Mouse (Mus musculus): ENCODE results near the gene Cd72. TPM values are rescaled to one million over a fixed set of nuclear protein-coding genes. Genes with fewer than 3 reads are reported as not detected.
A peak's percentile ranks its signal among the peaks of the same experiment; 100 is the strongest.
"Not testable (repeated sequence)": the region's sequence is repeated elsewhere in the genome, so short reads cannot be mapped to it uniquely, and the experiment has no call there.

Gene Cd72
- polyA plus RNA-seq, 1 experiment from 2014 or later = 5.5 TPM

DNA sequence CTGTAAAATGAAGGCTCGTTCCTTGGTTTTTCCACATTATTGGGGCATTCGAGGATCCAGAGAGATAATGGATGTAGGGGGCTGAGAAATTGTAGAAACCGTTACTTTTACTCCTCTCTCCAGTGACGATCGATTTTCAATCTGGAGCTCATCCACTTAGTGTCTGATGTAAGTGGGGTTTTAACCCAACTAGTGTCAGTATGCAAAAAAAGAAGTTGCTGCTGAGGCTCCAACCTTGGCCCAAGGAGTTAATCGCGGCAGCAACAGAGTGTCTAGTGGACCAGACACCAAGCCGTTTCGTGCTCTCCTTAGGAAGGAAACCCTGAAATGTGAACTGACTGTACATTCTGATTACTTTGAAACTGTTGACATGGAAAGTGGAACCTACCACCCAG is 39.4 kb upstream of the Cd72 start:
- Histone ChIP-seq H3K9me3 (ENCODE audit: control insufficient read depth, low read depth, low read length) (no peaks in the 10 kb centered on the region), H3K4me3 (ENCODE audit: low read depth, low read length) (peak overlapping the region; percentile 79), H3K27me3 (ENCODE audit: control insufficient read depth, insufficient read depth, low read length) (no peaks in the 10 kb centered on the region), H3K9ac (replicated peaks; ENCODE audit: low read depth, low read length) (peak overlapping the region; percentile 62), H3K36me3 (ENCODE audit: control insufficient read depth, insufficient read depth, low read length) (peaks cover 19% of the 10 kb centered on the region), H3K27ac (ENCODE audit: low read length) (peak overlapping the region; percentile 81), H3K4me1 (ENCODE audit: control insufficient read depth, insufficient read depth, low read length) (peaks cover 30% of the 10 kb centered on the region), H3K4me2 (replicated peaks; ENCODE audit: low read depth, low read length) (peak overlapping the region; percentile 72)
- ATAC-seq (ENCODE audit: insufficient number of reproducible peaks, insufficient read depth, low FRiP score, low read depth) = no peak
- 1% methylated on average over 9 of the region's 9 CpGs for WGBS

DNA sequence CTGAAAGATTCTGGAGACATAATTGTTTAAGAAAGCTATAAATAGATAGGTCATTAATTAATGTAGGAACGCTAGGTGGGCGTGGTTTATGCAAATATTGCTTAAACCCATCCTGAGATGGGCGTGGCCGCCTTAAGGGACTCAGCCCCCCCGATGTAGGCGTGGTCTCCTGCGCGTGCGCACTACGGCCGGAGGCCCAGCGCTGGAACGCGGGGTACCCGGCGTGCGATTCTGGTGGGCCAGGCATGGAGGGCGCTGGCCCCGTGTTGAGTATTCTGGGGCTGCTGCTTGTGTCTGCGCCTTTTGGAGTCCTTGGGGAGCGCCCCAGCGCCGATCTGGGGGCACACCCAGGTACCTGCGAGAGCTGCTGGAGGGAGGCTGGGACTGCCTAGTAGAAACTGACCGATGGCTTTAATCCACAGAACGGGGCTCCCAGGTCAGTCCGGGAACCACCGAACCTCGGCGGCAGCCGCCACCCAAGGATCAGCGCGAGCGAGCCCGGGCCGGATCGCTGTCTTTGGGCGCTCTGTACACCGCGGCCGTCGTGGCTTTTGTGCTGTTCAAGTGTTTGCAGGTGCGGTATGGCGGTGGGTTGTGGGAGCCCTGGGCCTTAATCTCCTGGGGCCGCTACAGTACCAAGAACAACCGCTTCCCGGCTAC is 38.9 kb upstream of the Cd72 start:
- peak overlapping the region; percentile 81 for H3K27ac ChIP-seq (ENCODE audit: low read length)
- H3K9me3 ChIP-seq (ENCODE audit: control insufficient read depth, low read depth, low read length) = no peaks in the 10 kb centered on the region
- no peaks in the 10 kb centered on the region for H3K27me3 ChIP-seq (ENCODE audit: control insufficient read depth, insufficient read depth, low read length)
- peak overlapping the region; percentile 72 for H3K4me2 ChIP-seq (replicated peaks; ENCODE audit: low read depth, low read length)
- peaks cover 19% of the 10 kb centered on the region for H3K36me3 ChIP-seq (ENCODE audit: control insufficient read depth, insufficient read depth, low read length)
- H3K9ac ChIP-seq (replicated peaks; ENCODE audit: low read depth, low read length) = peak overlapping the region; percentile 62
- ATAC-seq (ENCODE audit: insufficient number of reproducible peaks, insufficient read depth, low FRiP score, low read depth) = peak; percentile 89
- H3K4me3 ChIP-seq (ENCODE audit: low read depth, low read length) = peak overlapping the region; percentile 79
- H3K4me1 ChIP-seq (ENCODE audit: control insufficient read depth, insufficient read depth, low read length) = peaks cover 25% of the 10 kb centered on the region
- under 1% methylated on average over 47 of the region's 47 CpGs for WGBS

DNA sequence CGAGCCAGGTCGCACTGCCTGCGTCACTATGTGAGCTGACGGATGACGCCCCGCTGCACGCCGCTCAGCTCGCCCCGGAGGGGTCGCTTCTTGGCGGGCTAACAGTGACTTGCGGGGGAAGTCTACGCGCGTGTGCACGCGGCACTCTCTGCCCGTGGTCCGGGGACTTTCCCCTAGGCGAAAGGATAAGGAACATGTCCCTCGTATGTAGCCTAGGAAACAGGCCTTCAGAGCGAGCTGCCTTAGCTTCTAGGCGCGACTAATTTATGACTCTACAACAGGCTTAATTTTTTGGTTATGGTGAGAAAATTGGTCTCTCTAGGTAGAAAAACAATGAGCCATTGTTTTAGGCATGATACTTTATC is 38.4 kb upstream of the Cd72 start, which contains the start of gene Ccdc107:
Gene Ccdc107, plus strand, starts transcription at position 80 of the 365 bp plus-strand sequence.
- H3K9me3 ChIP-seq (ENCODE audit: control insufficient read depth, low read depth, low read length) = no peaks in the 10 kb centered on the region

DNA sequence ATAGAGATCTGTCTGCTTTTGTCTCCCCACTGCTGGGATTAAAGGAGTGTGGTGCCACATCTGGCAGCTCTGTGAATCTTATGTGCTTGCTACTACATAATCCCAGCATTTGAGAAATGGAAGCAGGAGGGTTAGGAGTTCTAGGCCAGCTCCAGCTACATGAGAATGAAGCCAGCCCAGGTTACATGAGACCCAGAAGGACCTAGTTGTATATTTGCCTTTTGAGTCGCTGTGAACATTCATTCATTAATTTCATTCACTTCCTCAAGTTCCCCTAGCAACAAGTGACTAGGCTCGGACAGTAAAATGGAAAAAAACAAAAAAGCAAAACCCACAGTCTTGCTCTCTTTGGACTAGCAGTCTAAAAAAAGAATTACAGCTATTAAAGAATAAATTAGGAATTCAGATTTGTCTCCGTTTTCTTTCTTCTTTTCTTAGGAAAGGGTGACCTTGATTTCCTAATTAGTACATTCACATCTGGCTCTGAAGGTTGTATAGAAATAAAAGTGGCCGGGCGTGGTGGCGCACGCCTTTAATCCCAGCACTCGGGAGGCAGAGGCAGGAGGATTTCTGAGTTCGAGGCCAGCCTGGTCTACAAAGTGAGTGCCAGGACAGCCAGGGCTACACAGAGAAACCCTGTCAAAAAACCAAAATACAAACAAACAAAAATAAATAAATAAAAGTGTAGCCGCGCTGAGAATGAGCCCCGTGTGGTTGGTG is 37.8 kb upstream of the Cd72 start:
- H3K9ac ChIP-seq (replicated peaks; ENCODE audit: low read depth, low read length) = no peak overlapping the region
- ATAC-seq (ENCODE audit: insufficient number of reproducible peaks, insufficient read depth, low FRiP score, low read depth) = no peak
- 48% methylated on average over 12 of the region's 12 CpGs for WGBS

More for the DNA sequence above, 38.4 kb upstream of the Cd72 start, which contains the start of gene Ccdc107:
- H3K4me2 ChIP-seq (replicated peaks; ENCODE audit: low read depth, low read length) = peak within 1 kb of the TSS; percentile 72
- peak within 1 kb of the TSS; percentile 79 for H3K4me3 ChIP-seq (ENCODE audit: low read depth, low read length)
- peaks cover 19% of the 10 kb centered on the region for H3K36me3 ChIP-seq (ENCODE audit: control insufficient read depth, insufficient read depth, low read length)
- H3K9ac ChIP-seq (replicated peaks; ENCODE audit: low read depth, low read length) = peak within 1 kb of the TSS; percentile 62
- WGBS = under 1% methylated on average over 25 of the region's 25 CpGs
- H3K4me1 ChIP-seq (ENCODE audit: control insufficient read depth, insufficient read depth, low read length) = peaks cover 21% of the 10 kb centered on the region
- no peaks in the 10 kb centered on the region for H3K27me3 ChIP-seq (ENCODE audit: control insufficient read depth, insufficient read depth, low read length)
- peak; percentile 96 for ATAC-seq (ENCODE audit: insufficient number of reproducible peaks, insufficient read depth, low FRiP score, low read depth)
- H3K27ac ChIP-seq (ENCODE audit: low read length) = peak within 1 kb of the TSS; percentile 81

DNA sequence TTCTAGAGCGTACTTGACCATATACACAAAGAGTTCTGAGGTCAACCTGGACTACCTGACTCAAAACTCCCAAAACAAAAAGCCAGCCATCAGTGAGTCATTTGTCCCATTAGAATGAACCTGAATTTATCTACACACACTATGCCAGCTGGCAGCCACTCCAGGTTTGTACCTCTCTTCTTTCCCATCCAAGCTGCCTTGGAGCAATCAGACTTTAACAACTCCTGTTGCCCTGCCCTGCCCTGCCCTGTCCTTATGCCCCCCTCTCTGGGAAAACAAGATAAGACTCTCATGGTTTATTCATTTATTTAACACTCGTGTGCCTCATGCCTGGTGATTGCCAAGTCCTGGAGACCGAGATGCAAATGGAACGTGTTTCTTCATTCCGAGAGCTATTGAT is 36.4 kb upstream of the Cd72 start:
- WGBS = 81% methylated on average over 5 of the region's 5 CpGs
- no peak overlapping the region for H3K4me2 ChIP-seq (replicated peaks; ENCODE audit: low read depth, low read length)
- H3K27ac ChIP-seq (ENCODE audit: low read length) = no peak overlapping the region

More for the DNA sequence above, 37.8 kb upstream of the Cd72 start:
- H3K4me1 ChIP-seq (ENCODE audit: control insufficient read depth, insufficient read depth, low read length) = peaks cover 16% of the 10 kb centered on the region
- peak overlapping the region; percentile 81 for H3K27ac ChIP-seq (ENCODE audit: low read length)
- no peaks in the 10 kb centered on the region for H3K27me3 ChIP-seq (ENCODE audit: control insufficient read depth, insufficient read depth, low read length)
- no peaks in the 10 kb centered on the region for H3K9me3 ChIP-seq (ENCODE audit: control insufficient read depth, low read depth, low read length)
- peak overlapping the region; percentile 32 for H3K4me2 ChIP-seq (replicated peaks; ENCODE audit: low read depth, low read length)
- H3K4me3 ChIP-seq (ENCODE audit: low read depth, low read length) = peak overlapping the region; percentile 79; the same call in 1 of the 2 replicates
- peaks cover 17% of the 10 kb centered on the region for H3K36me3 ChIP-seq (ENCODE audit: control insufficient read depth, insufficient read depth, low read length)

DNA sequence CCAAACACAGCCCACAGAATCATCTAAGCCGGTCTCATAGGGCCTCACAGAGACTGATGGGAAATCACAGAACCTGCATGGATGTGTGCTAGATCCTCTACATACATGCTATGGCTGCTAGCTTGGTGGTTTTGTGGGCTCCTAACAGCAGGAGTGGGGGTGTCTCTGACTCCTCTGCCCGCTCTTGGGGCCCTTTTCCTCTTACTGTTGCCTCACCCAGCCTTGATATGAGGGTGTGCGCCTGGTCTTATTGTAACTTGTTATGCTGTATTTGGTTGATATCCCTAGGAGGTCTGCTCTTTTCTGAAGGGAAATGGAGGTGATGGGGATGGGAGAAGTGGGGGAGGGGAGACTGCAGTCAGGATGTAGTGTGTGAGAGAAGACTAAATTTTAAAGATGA is 35.2 kb upstream of the Cd72 start:
- no peak overlapping the region for H3K9ac ChIP-seq (replicated peaks; ENCODE audit: low read depth, low read length)
- no peak overlapping the region for H3K27ac ChIP-seq (ENCODE audit: low read length)
- WGBS = 94% methylated on average over 3 of the region's 3 CpGs
- H3K4me3 ChIP-seq (ENCODE audit: low read depth, low read length) = no peak overlapping the region
- H3K4me1 ChIP-seq (ENCODE audit: control insufficient read depth, insufficient read depth, low read length) = peaks cover 6% of the 10 kb centered on the region
- H3K9me3 ChIP-seq (ENCODE audit: control insufficient read depth, low read depth, low read length) = no peaks in the 10 kb centered on the region
- no peaks in the 10 kb centered on the region for H3K27me3 ChIP-seq (ENCODE audit: control insufficient read depth, insufficient read depth, low read length)
- H3K4me2 ChIP-seq (replicated peaks; ENCODE audit: low read depth, low read length) = no peak overlapping the region
- ATAC-seq (ENCODE audit: insufficient number of reproducible peaks, insufficient read depth, low FRiP score, low read depth) = no peak
- no peaks in the 10 kb centered on the region for H3K36me3 ChIP-seq (ENCODE audit: control insufficient read depth, insufficient read depth, low read length)

More for the DNA sequence above, 36.4 kb upstream of the Cd72 start:
- no peak overlapping the region for H3K9ac ChIP-seq (replicated peaks; ENCODE audit: low read depth, low read length)
- H3K27me3 ChIP-seq (ENCODE audit: control insufficient read depth, insufficient read depth, low read length) = no peaks in the 10 kb centered on the region
- no peak for ATAC-seq (ENCODE audit: insufficient number of reproducible peaks, insufficient read depth, low FRiP score, low read depth)
- H3K9me3 ChIP-seq (ENCODE audit: control insufficient read depth, low read depth, low read length) = no peaks in the 10 kb centered on the region
- peaks cover 5% of the 10 kb centered on the region for H3K36me3 ChIP-seq (ENCODE audit: control insufficient read depth, insufficient read depth, low read length)
- H3K4me1 ChIP-seq (ENCODE audit: control insufficient read depth, insufficient read depth, low read length) = peaks cover 12% of the 10 kb centered on the region
- H3K4me3 ChIP-seq (ENCODE audit: low read depth, low read length) = no peak overlapping the region

DNA sequence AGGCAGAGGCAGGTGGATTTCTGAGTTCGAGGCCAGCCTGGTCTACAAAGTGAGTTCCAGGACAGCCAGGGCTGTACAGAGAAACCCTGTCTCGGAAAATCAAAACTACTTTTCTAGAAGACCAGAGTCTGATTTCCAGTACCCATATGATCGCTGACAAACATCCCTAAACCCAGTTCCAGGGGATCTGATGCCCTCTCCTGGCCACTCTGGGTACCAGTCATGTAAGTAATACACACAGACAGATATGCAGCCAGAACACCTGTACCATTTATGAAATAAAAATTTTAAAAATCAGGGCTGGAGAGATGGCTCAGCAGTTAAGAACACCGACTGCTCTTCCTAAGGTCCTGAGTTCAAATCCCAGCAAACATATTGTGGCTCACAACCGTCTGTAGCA is 31.2 kb upstream of the Cd72 start:
- H3K9me3 ChIP-seq (ENCODE audit: control insufficient read depth, low read depth, low read length); H3K4me1 ChIP-seq (ENCODE audit: control insufficient read depth, insufficient read depth, low read length); ATAC-seq (ENCODE audit: insufficient number of reproducible peaks, insufficient read depth, low FRiP score, low read depth); H3K27me3 ChIP-seq (ENCODE audit: control insufficient read depth, insufficient read depth, low read length); H3K36me3 ChIP-seq (ENCODE audit: control insufficient read depth, insufficient read depth, low read length); H3K27ac ChIP-seq (ENCODE audit: low read length); H3K4me3 ChIP-seq (ENCODE audit: low read depth, low read length); H3K4me2 ChIP-seq (replicated peaks; ENCODE audit: low read depth, low read length); H3K9ac ChIP-seq (replicated peaks; ENCODE audit: low read depth, low read length): not testable (repeated sequence)
- WGBS = 81% methylated on average over 5 of the region's 5 CpGs

DNA sequence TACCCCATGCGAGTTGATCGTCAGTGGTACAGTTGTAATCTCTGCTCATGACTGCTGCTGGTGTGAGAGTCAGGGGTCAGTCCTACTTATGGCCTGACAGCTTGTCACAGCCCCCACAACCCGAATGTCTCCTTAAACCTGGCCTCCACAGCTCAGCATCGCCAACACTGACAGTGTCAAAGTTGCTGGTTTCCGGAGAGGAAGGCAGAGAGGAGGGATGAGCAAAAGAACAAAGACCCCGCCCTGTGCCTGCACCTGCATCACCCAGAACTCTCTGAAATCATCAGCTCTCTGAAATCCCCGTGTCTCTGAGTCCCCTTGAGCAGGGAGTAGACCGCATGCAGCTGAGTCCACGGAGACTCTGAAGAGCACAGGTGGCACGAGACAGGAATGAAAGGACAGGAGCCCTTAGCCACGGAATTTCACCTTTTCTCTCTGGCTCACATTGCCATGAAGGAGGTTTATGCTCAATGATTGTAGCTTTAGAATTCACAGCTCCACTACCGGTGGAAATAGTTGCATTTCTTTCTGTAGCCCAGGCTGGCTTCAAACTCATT is 29.2 kb upstream of the Cd72 start, which contains the start of gene Sit1:
Gene Sit1, minus strand, starts transcription at position 200 of the 557 bp plus-strand sequence.
- H3K4me1 ChIP-seq (ENCODE audit: control insufficient read depth, insufficient read depth, low read length) = no peaks in the 10 kb centered on the region
- H3K4me2 ChIP-seq (replicated peaks; ENCODE audit: low read depth, low read length) = no peak within 1 kb of the TSS
- 59% methylated on average over 12 of the region's 12 CpGs for WGBS
- no peak within 1 kb of the TSS for H3K27ac ChIP-seq (ENCODE audit: low read length)
- no peak within 1 kb of the TSS for H3K9ac ChIP-seq (replicated peaks; ENCODE audit: low read depth, low read length)
- no peaks in the 10 kb centered on the region for H3K9me3 ChIP-seq (ENCODE audit: control insufficient read depth, low read depth, low read length)
- no peak for ATAC-seq (ENCODE audit: insufficient number of reproducible peaks, insufficient read depth, low FRiP score, low read depth)
- H3K4me3 ChIP-seq (ENCODE audit: low read depth, low read length) = no peak within 1 kb of the TSS
- H3K27me3 ChIP-seq (ENCODE audit: control insufficient read depth, insufficient read depth, low read length) = no peaks in the 10 kb centered on the region
- no peaks in the 10 kb centered on the region for H3K36me3 ChIP-seq (ENCODE audit: control insufficient read depth, insufficient read depth, low read length)

Measured in stomach, embryonic 14.5 days (tissue).